Mouse (Mus musculus) testis, postnatal 14 days (tissue): Measurements from ENCODE around the gene Smpd3.

Experiments
- DNase-seq: peaks from one replicate; pipeline ENCODE4 v3.0.0; 2021; ENCODE audit warnings: low spot score

Gene Smpd3

DNA sequence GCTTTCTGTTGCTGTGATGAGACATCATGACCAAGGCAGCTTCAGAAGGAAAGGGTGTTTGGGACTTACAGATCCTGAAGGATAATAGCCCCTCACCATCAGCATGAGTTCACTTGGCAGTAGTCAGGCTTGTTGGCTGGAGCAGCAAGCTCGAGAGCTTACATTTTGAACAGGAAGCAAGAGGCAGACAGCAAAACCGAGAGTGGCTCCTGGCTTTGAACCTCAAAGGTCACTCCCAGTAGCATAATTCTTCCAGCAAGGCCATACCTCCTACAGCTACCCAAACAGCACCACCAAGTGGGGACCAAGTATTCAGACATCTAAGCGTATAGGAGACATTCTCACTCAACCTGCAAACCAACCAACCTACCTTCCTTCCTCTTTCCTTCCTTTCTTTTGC lies 105.0 kb downstream of the Smpd3 start:
- DNase-seq, result no peak

DNA sequence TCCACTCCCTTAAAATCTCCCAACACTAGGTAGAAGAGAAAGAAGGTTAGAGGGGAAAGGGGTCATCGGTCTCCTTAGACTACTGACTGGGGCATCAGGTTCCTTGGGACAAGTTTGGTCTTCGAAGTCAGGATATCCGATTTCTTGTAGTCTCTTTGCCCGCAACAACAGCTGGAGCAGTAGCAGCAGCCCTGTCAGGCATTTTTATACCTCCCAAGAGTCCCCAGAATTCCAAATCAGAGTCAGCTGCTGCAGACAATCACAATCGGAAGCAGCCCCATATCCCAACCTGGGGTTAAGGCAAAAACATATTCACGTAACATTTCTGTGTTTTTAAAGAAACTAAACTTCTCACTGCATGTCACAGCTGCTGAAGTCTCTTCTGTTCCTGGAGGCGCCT lies 106.3 kb downstream of the Smpd3 start:
- DNase-seq, result no peak

DNA sequence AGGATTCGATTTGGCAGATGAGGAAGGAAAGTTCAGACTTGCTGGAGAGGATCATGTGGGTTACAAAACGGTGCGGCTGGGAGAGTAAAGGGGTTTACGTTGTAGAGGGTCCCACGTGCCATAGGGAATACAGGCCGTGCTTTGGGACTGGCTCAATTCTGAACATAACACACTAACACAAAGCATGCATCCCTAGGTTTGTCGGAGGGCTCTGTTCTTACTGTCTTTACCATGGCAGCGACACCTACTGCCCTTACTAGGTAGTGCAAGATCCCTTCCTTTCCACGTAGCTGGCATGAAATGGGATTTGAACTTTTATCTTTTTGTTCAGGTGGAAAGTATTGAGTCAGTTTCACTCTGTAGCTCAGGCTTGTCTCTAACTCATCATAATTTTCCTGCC lies 111.2 kb downstream of the Smpd3 start:
- DNase-seq, result no peak

DNA sequence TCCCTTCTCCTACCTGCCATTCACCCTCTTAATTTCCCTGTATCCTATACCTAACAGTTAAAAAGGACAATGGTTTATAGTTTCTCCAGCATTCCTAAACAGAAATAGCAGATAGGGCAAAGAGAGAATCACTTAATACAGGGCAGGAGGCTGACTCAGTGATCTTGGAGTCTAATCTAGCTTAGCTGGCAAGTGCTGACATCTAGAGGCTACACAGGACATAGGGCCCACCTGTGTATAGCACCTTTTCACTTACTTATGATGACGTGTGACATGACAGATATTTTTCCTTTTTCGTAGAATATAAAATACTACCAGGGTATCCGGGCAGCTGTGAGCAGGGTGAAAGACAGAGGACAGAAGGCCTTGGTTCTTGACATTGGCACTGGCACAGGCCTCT lies 118.2 kb downstream of the Smpd3 start:
- DNase-seq, result no peak

DNA sequence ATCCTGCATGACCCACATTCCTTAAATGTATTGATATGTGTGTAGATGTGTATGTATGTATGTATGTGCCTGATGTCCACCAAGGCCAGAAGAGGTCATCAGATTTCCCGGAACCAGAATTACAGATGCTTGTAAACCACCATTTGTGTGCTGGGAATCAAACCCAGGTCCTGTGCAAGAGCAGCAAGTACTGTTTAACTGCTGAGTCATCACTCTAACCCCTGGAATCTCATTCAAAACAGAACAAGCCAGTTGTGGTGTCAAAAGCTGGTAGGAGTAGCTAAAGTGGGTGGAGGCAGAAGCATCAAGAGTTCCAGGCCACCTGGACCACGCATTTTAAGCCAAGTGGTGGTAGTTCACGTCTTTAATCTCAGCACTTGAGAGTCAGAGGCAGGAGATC lies 123.8 kb downstream of the Smpd3 start:
- no peak for DNase-seq

DNA sequence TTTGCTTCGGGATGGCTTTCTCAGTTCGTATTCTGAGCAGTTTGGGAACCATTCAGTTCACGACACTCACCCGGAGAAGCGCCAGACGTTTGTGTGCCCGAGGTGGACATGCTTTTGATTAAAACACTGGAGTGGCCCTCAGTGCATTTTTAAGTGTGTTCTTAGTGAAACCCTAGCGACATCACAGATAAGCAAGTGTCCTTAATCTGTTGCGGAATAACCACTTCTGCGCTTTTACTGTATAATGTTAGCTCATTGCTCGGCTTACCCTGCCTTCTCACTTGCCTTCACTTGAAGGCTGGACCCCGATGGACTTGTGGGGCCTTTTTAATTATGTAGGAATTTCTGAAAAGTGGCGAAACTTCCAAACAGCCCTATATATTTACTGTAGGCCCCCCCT lies 126.4 kb downstream of the Smpd3 start:
- DNase-seq, result no peak

DNA sequence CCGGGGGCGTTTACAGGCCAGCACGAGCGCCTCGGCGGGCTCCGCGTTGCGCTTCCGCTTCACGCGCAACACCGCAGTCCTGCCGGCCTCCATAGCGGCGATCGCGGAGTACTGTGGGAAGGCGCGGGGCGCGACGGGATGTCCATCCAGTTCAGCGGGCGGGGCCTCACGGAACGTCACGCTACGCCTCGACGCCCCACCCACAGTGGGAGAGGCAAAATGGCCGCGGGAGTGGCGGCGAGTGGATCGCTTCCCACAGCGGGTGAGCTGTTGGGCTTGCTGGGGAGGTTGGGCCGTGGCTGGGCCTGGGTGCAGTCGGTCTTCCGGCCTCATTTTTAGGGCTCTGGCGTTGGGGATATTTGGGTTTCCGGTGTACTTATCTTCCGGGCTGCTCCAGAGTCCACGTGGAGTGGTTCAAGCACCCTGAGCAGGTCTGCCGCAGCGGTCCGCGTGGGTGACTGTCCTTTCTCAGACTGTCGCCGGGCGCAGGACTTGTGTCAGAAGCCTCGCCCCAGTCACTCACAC lies 126.9 kb downstream of the Smpd3 start, which contains the start of the genes Slc7a6os and Prmt7:
Gene Slc7a6os, minus strand, starts transcription at position 115 of the 525 bp plus-strand sequence.
Gene Prmt7, plus strand, starts transcription at position 116 of the 525 bp plus-strand sequence.
- DNase-seq, result peak; percentile 97

DNA sequence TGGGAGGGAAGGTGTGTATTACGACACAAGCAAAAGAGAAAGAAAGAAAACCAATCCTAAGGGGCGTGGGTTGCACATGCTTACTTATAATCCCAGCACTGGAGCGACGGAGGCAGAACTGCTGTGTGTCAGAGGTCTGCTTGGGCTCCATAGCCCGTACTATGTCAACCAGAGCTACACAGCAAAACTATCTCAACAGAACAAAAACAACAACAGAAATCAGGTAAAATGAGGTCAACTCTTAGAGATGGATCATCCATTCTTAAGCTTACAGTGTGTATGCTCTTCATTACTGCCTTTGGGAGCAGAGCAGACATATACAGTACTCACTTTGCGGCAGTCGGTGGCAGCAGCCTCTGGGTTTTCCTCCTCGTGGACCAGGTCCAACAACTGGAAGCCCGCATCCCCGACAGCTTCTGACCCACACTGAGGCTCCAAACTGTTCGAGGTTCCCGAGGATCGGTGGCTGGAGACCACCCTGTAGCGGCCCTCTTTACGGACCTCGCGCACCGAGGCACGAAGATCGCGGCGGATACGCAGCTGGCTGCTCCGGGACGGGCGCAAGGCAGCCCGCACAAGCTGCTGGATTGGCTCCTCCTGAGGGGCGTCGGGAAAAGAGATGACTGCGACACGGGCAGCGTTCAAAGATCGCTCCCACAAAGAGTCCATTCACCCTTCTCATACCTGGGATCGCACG lies 127.6 kb downstream of the Smpd3 start:
- DNase-seq, result no peak
